Mouse (Mus musculus) cerebellum, adult (tissue): ENCODE measurements around the gene Prpf4b.
"Not testable (repeated sequence)": the region's sequence is repeated elsewhere in the genome, so short reads cannot be mapped to it uniquely, and the experiment has no call there.

Source experiments
- ATAC-seq: cut with Nextera tagmentation; 2 replicates; pipeline ENCODE4 v1.9.2; 2017; ENCODE audit warnings: mild to moderate bottlenecking, moderate library complexity, mixed read lengths; ENCODE audit not compliant: insufficient number of reproducible peaks, low FRiP score, low TSS enrichment

Gene Prpf4b

GRCm38 (mm10) chr13:34875166-34875710 is at the start of gene Prpf4b:
Gene Prpf4b (plus strand): TSS chr13:34875302.
- ATAC-seq = peak; percentile 86

- no peak for ATAC-seq
Measured at GRCm38 (mm10) chr13:34826760-34827690, 48.1 kb upstream of the Prpf4b start.

DNA sequence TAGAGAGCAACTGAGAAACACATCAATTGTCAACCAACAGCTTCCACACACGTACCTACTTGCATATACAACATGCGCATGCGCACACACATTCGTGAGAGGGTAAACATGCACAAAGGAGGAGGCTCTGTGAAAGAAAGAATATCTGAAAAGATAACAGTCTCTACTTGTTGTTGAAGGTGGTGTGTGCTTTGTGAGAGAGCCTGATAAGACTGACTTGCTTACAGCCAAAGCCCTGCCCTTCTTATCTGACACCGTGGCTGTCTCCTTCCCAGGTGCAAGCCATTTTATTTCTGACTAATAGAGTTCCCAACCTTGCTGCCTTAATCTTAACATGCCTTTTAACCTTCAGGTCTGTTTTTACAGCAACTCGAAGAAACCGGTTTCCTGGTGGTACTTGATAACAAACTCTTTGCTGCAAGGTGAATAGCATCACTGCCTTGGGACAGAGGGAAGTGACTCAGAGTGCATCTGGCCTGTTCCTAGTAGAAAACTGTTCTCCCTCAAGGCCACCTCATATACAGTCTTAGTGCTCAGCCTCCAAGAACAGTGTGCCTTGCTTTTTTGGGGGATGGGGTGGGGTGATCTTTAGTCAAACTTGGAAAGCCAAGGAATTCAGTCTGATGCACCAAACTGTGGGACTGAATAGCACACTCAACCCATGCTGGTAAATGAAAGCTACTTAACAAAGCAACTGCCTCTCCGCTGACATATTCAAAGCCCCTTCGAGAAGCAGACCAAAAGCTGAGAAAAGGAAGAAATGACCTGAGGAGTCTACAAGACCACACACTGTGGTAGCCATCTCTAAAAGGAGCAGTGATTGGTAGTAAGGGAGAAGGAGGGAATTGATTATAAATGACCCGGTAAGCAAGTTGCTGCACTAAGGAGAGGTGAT is 46.9 kb upstream of the Prpf4b start:
- no peak for ATAC-seq

DNA sequence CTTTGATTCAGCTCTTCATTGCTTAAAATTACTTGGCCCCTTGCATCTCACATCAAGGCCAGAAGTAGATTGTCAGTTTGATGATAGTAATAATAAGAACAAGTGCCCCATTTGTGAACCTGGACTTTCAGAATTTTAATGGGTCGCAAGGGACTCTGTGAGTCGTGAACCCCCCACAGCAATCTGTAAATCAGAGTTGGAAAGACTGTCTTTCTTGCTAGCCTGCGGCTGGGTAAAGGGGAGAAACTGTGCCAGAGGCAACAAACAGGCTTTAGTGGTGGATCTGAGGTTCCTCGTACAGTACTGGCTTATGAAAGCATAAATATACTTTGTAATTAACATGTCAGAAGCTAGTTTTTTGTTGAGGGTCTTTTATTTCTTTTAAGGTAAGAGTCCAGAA is 32.3 kb upstream of the Prpf4b start:
- ATAC-seq = no peak

DNA sequence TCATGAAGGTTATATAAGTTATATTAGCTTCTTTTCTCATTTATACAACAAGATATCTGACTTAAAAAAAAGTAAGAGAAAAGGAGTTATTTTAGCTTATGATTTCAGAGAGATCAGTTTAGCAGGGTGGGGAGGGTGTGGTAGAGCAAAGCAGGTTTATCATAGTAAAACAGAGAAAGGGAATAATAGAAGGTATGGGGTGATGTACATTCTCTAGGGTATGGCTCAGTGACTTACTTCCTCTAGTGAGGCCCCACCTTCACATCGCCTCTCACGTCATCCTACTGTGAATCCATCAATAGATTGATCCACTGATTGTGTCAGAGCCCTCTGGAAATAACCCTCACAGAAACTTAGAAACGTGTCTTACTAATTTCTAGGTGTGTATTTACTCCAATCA is 24.3 kb upstream of the Prpf4b start:
- no peak for ATAC-seq

DNA sequence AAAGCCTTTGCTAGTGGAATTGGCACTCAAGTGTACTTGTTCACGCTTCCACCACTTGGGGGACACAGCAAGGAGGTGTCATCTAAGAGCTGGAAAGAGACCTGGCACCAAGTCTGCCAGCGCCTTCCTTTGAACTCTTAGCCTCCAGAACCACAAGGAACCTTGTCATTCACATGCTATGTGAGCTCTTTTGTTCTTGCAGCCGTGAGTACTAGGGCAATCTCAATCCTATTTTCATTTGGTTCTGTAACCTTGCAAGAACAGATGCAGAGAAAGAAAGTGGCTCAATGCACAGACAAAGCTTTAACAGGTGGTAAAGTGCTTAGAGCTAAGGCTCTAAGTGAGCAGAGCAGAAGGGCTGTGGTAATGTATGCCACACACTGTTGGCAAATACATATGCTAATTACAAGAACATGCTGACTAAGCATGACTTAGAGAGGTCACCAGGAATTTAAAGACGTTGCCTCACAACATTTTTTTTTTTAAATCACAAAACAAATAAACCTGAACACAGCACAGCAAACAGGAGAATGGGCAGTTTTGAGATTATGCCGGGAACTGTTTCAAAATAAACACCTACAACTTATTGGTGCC is 23.8 kb upstream of the Prpf4b start:
- ATAC-seq = no peak

DNA sequence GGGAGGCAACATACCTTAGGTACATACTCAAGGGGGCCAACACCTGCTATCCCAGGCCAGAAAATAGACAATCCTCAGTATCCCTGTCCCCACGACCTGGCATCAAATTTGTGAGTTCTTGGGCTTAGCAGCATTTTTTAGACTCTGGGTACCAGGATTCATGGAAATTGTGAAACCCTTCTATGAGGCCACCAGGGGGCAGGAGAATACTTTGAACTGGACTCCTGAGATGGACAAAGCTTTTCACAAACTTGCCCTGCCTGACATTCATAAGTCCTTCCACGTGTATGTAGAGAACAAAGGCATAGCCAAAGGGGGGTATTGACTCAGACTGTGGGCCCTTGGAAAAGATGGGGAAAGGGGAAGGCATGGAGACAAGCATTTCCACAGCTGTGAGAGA is 17.6 kb upstream of the Prpf4b start:
- no peak for ATAC-seq

DNA sequence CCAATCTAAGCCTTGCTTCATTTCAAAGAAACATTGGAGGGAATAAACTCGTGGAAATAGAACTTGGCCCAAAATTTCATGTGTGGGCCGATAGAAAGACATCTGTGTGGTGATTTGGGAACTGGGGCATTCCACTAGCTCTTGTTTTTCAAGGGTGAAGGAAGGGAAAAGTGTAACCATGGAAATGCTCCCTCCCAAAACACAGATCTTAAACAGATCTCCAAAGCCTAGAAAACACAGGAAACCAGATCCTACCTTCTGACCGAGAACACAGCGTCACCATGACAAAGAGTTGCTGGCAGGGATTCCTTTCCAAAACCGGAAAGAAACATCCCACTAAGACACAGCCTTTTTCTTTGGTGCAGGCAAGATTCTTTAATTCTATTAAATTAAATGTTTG is 15.7 kb upstream of the Prpf4b start:
- ATAC-seq = no peak

DNA sequence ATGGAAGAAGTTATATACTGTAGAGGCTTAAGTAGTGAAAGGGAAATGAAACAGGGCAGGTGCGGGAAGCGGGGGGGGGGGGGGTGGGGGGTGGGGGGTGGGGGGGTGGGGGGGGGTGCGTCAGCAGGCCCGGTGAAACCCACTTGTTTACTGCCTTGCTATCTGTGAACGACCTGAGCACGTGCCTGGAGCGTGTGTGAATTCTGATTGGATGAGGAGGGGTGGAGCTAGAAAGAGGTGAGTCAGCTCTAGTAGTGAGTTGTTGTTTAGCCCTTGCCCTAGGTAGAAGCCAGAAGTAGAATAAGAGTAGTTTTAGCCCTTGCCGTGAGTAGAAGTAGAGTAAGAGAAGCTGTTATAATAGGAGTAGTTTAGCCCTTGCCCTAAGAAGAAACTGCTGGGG is 13.9 kb upstream of the Prpf4b start:
- not testable (repeated sequence) for ATAC-seq

GRCm38 (mm10) chr13:34864420-34865169 is 10.5 kb upstream of the Prpf4b start:
- peak; percentile 75 for ATAC-seq

GRCm38 (mm10) chr13:34873801-34874681 is 1.1 kb upstream of the Prpf4b start:
- peak; percentile 88 for ATAC-seq

DNA sequence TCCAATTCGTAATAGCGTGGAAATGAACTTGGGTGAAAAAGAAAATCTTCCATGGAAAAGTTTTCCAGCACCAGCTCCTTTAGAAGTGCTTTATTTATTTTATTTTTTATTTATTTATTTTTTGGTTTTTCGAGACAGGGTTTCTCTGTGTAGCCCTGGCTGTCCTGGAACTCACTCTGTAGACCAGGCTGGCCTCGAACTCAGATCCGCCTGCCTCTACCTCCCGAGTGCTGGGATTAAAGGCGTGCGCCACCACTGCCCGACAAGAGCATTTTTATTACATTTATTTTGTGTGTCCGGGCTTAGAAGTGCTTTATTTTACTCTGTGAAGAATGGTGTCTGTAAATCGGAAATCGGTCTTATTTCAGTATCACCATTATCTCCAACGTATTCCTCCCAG is 366 bp upstream of the Prpf4b start:
- ATAC-seq = not testable (repeated sequence)

DNA sequence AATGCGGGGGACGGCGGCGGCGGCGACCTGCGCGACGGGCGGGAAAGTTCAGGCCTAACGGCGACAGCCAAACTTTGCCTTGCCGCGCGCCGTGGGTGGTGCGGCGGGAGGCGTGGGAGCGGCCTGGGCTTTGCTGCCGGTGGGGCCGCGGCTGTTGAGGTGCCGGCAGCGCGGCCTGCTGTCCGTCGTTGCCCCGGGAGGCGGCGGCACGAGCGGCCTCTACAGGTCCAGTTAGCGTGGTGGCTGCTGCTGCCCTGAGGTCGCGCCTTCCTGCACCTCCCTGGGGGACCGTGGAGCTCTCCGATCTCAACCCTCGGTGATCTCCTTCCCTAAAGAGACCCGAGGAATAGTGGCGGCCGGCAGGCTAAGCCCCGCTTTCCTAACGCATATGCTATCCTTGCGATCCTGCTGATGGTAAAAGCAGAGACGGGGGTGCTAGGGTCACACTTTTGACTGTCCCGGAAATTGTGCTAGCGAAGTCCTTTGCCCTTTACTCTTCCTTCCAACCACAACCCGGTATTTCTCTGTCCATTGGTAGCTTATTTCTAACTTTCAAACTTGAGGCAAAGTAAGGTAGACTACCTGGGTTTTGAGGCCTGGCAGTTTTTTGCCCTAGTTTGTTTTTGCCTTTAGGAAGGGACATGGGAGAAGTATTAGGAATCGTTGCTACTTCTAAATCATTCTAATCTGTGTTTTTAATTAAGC is 791 bp downstream of the Prpf4b start:
- peak; percentile 42 for ATAC-seq

DNA sequence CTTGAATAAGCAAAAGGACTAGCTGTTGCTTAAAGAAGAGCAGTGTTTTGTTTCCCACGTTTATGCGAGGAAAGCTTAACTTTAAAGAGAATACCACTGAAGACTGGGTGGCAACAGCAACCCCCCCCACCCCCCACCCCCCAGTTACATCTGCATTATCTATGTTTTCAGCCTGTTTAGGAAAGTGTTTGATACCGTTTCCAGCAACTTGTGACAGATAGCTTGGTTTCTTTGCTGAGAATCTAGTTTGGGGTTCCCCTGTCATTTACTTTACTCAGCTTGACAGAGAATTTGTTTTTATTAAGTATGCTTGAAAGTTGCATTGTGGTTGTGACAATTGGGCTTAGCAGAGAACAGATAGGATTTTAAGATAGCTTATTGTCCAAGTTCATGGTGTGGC is 1.4 kb downstream of the Prpf4b start:
- ATAC-seq = no peak

- ATAC-seq = no peak
Measured at GRCm38 (mm10) chr13:34892871-34893270, 17.8 kb downstream of the Prpf4b start.

DNA sequence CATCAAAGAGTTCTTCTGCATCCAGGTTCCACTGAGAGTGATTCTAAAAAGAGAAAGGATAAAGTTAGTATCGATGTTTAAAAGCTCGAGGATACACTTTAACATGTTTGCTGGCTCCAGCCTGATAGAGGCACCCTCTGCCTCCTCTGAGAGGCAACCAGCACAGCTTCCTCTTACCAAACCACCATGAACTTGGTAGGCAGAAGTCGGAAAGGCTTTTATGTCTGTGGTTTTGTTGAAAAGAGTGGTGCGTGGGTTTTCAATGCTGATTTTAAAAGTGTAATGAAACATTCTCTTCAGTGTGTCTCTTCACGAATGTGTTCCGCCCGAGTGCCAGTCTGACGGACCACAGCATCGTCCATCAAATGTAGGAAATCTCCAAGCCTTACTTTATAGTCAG is 39.5 kb downstream of the Prpf4b start:
- no peak for ATAC-seq

GRCm38 (mm10) chr13:34916520-34917167 is 41.5 kb downstream of the Prpf4b start:
- ATAC-seq = peak; percentile 15; the same call in 1 of the 2 replicates

GRCm38 (mm10) chr13:34924210-34924609 is 49.1 kb downstream of the Prpf4b start, which contains the start of the genes Fam217a and 4933417A18Rik:
Gene Fam217a (minus strand): TSS chr13:34924310.
Gene 4933417A18Rik (plus strand): TSS chr13:34924409.
- ATAC-seq = no peak
